In the genomic region with DNA sequence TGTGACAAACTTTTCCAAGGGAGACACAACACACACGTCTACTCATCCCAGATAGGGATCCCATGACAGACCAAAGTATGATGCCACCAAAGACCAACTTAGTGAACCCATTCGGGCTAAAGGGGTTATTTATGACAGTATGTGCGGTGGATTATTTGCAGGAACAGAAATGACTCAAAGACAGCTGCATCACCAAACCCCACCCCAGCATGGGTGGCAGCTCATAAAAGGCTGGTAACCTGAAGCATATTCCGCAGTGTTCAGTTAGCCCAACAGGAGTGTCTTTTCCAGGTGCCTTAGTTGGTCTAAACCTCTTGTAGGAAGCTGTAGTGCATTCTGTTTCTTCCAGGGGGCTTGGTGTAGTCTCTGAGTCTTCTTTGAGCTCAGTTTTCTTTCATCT, we compare ENCODE assay signal across 23 mouse cellular contexts. TPM values are rescaled to one million over a fixed set of nuclear protein-coding genes. Genes with fewer than 3 reads are reported as not detected.
DNase-seq lines count a peak whose midpoint lies in the region; ATAC-seq and TF ChIP-seq lines count a peak whose summit lies in the region.
"Had no signal": no experiment of that assay in that cellular context is flagged by ENCODE, and none has a peak within 500 bp of the region (broad histone marks: within the 10 kb centered on the region; RNA-seq: fewer than 3 reads in every experiment).

No protein-coding gene starts in this region.

- H3K9me3 ChIP-seq in midbrain, embryonic 11.5 days (ENCODE audit: control insufficient read depth, low read length), result no peaks in the 10 kb centered on the region
- no peaks in the 10 kb centered on the region for H3K9me3 ChIP-seq in midbrain, embryonic 14.5 days (ENCODE audit: control insufficient read depth, low read length)
- H3K9me3 ChIP-seq: G1E had no signal

- TF ChIP-seq CTCF in C2C12 (IDR thresholded peaks at IDR 0.05; ENCODE audit: control insufficient read depth, insufficient read depth, insufficient read length), result no peak

- no peak overlapping the region for H3K4me3 ChIP-seq in midbrain, embryonic 11.5 days (ENCODE audit: low read depth, low read length)
- no peak overlapping the region for H3K4me3 ChIP-seq in midbrain, embryonic 14.5 days (replicated peaks; ENCODE audit: low read depth, low read length)
- no peak overlapping the region for H3K4me3 ChIP-seq in C2C12 (ENCODE audit: insufficient read depth, poor library complexity, severe bottlenecking)
- H3K4me3 ChIP-seq in myocyte, result no peak overlapping the region

- no peaks in the 10 kb centered on the region for H3K4me1 ChIP-seq in midbrain, embryonic 11.5 days (ENCODE audit: control insufficient read depth, insufficient read depth, low read length)
- H3K4me1 ChIP-seq in midbrain, embryonic 14.5 days (ENCODE audit: control insufficient read depth, insufficient read depth, low read length), result no peaks in the 10 kb centered on the region

- no peaks in the 10 kb centered on the region for H3K79me3 ChIP-seq in C2C12 (ENCODE audit: low read depth)

- H3K79me2 ChIP-seq in C2C12 (ENCODE audit: control insufficient read depth, insufficient read depth) (no peaks in the 10 kb centered on the region), myocyte (ENCODE audit: control insufficient read depth, insufficient read depth) (no peaks in the 10 kb centered on the region)

- H3K27me3 ChIP-seq in midbrain, embryonic 11.5 days (ENCODE audit: control insufficient read depth, insufficient read depth, low read length), result no peaks in the 10 kb centered on the region
- H3K27me3 ChIP-seq in midbrain, embryonic 14.5 days (ENCODE audit: control insufficient read depth, insufficient read depth, low read length), result no peaks in the 10 kb centered on the region
- H3K27me3 ChIP-seq in C2C12 (ENCODE audit: control insufficient read depth, insufficient read depth, insufficient read length) (no peaks in the 10 kb centered on the region), myocyte (ENCODE audit: control insufficient read depth, insufficient read depth, insufficient read length) (no peaks in the 10 kb centered on the region)
- H3K27me3 ChIP-seq: CH12.LX, Patski had no signal

- no peak for TF ChIP-seq POLR2A in myocyte (IDR thresholded peaks at IDR 0.05; ENCODE audit: insufficient read length, low read depth)

- no peak overlapping the region for H3K27ac ChIP-seq in midbrain, embryonic 11.5 days (ENCODE audit: low read depth, low read length)
- no peak overlapping the region for H3K27ac ChIP-seq in midbrain, embryonic 14.5 days (replicated peaks; ENCODE audit: low read depth, low read length)

- H3K36me3 ChIP-seq in midbrain, embryonic 11.5 days (ENCODE audit: control insufficient read depth, insufficient read depth, low read length), result no peaks in the 10 kb centered on the region
- no peaks in the 10 kb centered on the region for H3K36me3 ChIP-seq in midbrain, embryonic 14.5 days (ENCODE audit: control insufficient read depth, insufficient read depth, low read length)
- H3K36me3 ChIP-seq in C2C12 (ENCODE audit: control insufficient read depth, insufficient read depth), result no peaks in the 10 kb centered on the region
- no peaks in the 10 kb centered on the region for H3K36me3 ChIP-seq in myocyte (ENCODE audit: control insufficient read depth, insufficient read depth)
- H3K36me3 ChIP-seq: G1E had no signal

- DNase-seq in heart, adult 11 months, result peak; percentile 45
- no peak for DNase-seq in heart, postnatal 25 days (ENCODE audit: low spot score)
- DNase-seq in midbrain, embryonic 11.5 days (ENCODE audit: low spot score, missing footprints), result peak; percentile 61
- no peak for DNase-seq in midbrain, embryonic 14.5 days
- DNase-seq in lung, adult 18-20 months, result no peak
- DNase-seq: adrenal gland, adult 2 months; adrenal gland, adult 8-10 months; adrenal gland, postnatal 10 days; adrenal gland, postnatal 14 days; adrenal gland, postnatal 25 days; adrenal gland, postnatal 36 days; B cell, adult 2 months; cerebellum, adult 11 months; cerebellum, adult 11-12 months; cerebellum, adult 18-20 months had no signal

- WGBS in midbrain, embryonic 11.5 days, result 91% methylated on average over 4 of the region's 4 CpGs
- WGBS in midbrain, embryonic 14.5 days, result 92% methylated on average over 4 of the region's 4 CpGs

- no peak overlapping the region for H3K9ac ChIP-seq in midbrain, embryonic 11.5 days (ENCODE audit: low read length)
- H3K9ac ChIP-seq in midbrain, embryonic 14.5 days (replicated peaks; ENCODE audit: low read length), result no peak overlapping the region

- intact Hi-C loops in heart, postnatal 25 days (cut with DNase I), result no loop called here

- H3ac ChIP-seq in C2C12 (ENCODE audit: control insufficient read depth, insufficient read length, low read depth) (no peak overlapping the region), myocyte (ENCODE audit: control insufficient read depth, insufficient read length) (no peak overlapping the region)

- no peak overlapping the region for H3K4me2 ChIP-seq in midbrain, embryonic 11.5 days
- no peak overlapping the region for H3K4me2 ChIP-seq in midbrain, embryonic 14.5 days (ENCODE audit: low read length)
- H3K4me2 ChIP-seq in myocyte (ENCODE audit: low read depth), result no peak overlapping the region

- ATAC-seq in midbrain, embryonic 11.5 days (ENCODE audit: low FRiP score), result no peak
- no peak for ATAC-seq in midbrain, embryonic 14.5 days (ENCODE audit: low FRiP score, low TSS enrichment)
- ATAC-seq in granulocyte monocyte progenitor cell, adult 5-6 weeks (replicated peaks; ENCODE audit: poor library complexity, severe bottlenecking), result no peak
- ATAC-seq: activated CD4-positive, CD25-positive, alpha-beta regulatory T cell, adult 4 months; CD4-positive, CD25-positive, alpha-beta regulatory T cell, adult 4 months; Patski had no signal

TF ChIP-seq in C2C12, 6 proteins besides CTCF, POLR2A, EP300 and RAD21:
- peak; percentile 17 for TF ChIP-seq MYOD1 (IDR thresholded peaks at IDR 0.05; ENCODE audit: control insufficient read depth, insufficient read length, low read depth)
- TF ChIP-seq USF1 (IDR thresholded peaks at IDR 0.05; ENCODE audit: low read depth), result no peak

TF ChIP-seq in myocyte, 11 proteins besides CTCF, POLR2A, EP300 and RAD21:
- peak; percentile 7 for TF ChIP-seq TCF12 (IDR thresholded peaks at IDR 0.05; ENCODE audit: insufficient read depth, poor library complexity, severe bottlenecking)
- TF ChIP-seq USF1 (IDR thresholded peaks at IDR 0.05; ENCODE audit: low read depth), result no peak
- peak in 1 of 3 experiments; percentile 57 for TF ChIP-seq MYOD1 (IDR thresholded peaks at IDR 0.05; ENCODE audit: control insufficient read depth in 1 of 3, insufficient read length in 2 of 3, low read depth in 2 of 3)
- no peak for TF ChIP-seq E2F4 (IDR thresholded peaks at IDR 0.05; ENCODE audit: insufficient read depth)
- TF ChIP-seq TCF3 (IDR thresholded peaks at IDR 0.05; ENCODE audit: insufficient read length, low read depth), result no peak
- no peak for TF ChIP-seq POLR2AphosphoS2 (IDR thresholded peaks at IDR 0.05; ENCODE audit: insufficient read length, low read depth)
- no peak for TF ChIP-seq REST (IDR thresholded peaks at IDR 0.05; ENCODE audit: insufficient read depth, insufficient read length)
- peak in 1 of 3 experiments; percentile 54 for TF ChIP-seq MYOG (IDR thresholded peaks at IDR 0.05; ENCODE audit: control insufficient read depth in 1 of 3, insufficient read depth in 1 of 3, insufficient read length in 2 of 3, low read depth in 2 of 3)

RNA-seq across cellular contexts. Expression of a gene that starts 16.0 kb away (rescaled TPM):
- 10 to 100 TPM; 57.4 to 60.3 TPM for total RNA-seq in heart, postnatal 25 days (2021)
- 61.2 and 69.9 TPM in 2 replicates for polyA plus RNA-seq in midbrain, embryonic 11.5 days (2014; fragmentation: Nextera tagmentation; extraction: Ambion mirVana)
- polyA plus RNA-seq in midbrain, embryonic 14.5 days (2014; fragmentation: Nextera tagmentation; extraction: Ambion mirVana), result 25.5 and 32.3 TPM in 2 replicates
- 9.8 TPM for polyA plus RNA-seq in C2C12 (2012; fragmentation: generic; extraction: Trizol)
- 10.8 TPM for polyA plus RNA-seq in myocyte (2012; fragmentation: generic; extraction: Trizol)
- 286 and 309 TPM in 2 replicates for total RNA-seq in granulocyte monocyte progenitor cell, adult 5-6 weeks (2014; fragmentation: Nextera tagmentation)
- 167 and 168 TPM in 2 replicates for total RNA-seq in granulocyte monocyte progenitor cell, adult 5-6 weeks (2017)

Comparison
In these comparisons a context has a peak if more than half of its experiments do, and no peak if none do; other contexts are left out.
1. DNase-seq: peak in heart, adult 11 months (single experiment) and midbrain, embryonic 11.5 days (single experiment); none in heart, postnatal 25 days (single experiment), midbrain, embryonic 14.5 days (single experiment) and lung, adult 18-20 months (0 of 2).